Mouse (Mus musculus) c-Kit-negative CD71-positive TER-119-positive erythroid progenitor cells, embryonic 14.5 days (primary cell): ENCODE measurements around the gene Adtrp.

Experiments
- DNase-seq: peaks from one replicate; pipeline ENCODE4 v3.0.0-alpha.2; 2013; ENCODE audit warnings: low read depth, low spot score

Adtrp gene

GRCm38 (mm10) chr13:41779603-41780180 lies 67.8 kb downstream of the Adtrp start:
- DNase-seq: no peak

- no peak for DNase-seq
These were observed 73.6 kb downstream of the Adtrp start for GRCm38 (mm10) chr13:41773812-41774376.

- no peak for DNase-seq
These were observed 76.4 kb downstream of the Adtrp start for GRCm38 (mm10) chr13:41771061-41771460.

- no peak for DNase-seq
These were observed 79.5 kb downstream of the Adtrp start for GRCm38 (mm10) chr13:41767941-41768340.

- no peak for DNase-seq
These were observed 85.5 kb downstream of the Adtrp start for GRCm38 (mm10) chr13:41761986-41762385.

- no peak for DNase-seq
These were observed 87.0 kb downstream of the Adtrp start for GRCm38 (mm10) chr13:41760484-41760883.

GRCm38 (mm10) chr13:41758550-41759465 lies 88.7 kb downstream of the Adtrp start:
- DNase-seq: no peak

- no peak for DNase-seq
These were observed 94.4 kb downstream of the Adtrp start for GRCm38 (mm10) chr13:41753114-41753513.

GRCm38 (mm10) chr13:41750481-41750880 lies 97.0 kb downstream of the Adtrp start:
- no peak for DNase-seq

GRCm38 (mm10) chr13:41748866-41749265 lies 98.6 kb downstream of the Adtrp start:
- no peak for DNase-seq

- DNase-seq: no peak
These were observed 99.8 kb downstream of the Adtrp start for GRCm38 (mm10) chr13:41747691-41748090.

GRCm38 (mm10) chr13:41746971-41747615 lies 100.4 kb downstream of the Adtrp start:
- no peak for DNase-seq

- no peak for DNase-seq
These were observed 106.9 kb downstream of the Adtrp start for GRCm38 (mm10) chr13:41740456-41741085.

- no peak for DNase-seq
These were observed 109.7 kb downstream of the Adtrp start for GRCm38 (mm10) chr13:41737628-41738309.

GRCm38 (mm10) chr13:41729660-41730059 lies 117.8 kb downstream of the Adtrp start:
- DNase-seq: no peak

GRCm38 (mm10) chr13:41727803-41728202 lies 119.7 kb downstream of the Adtrp start:
- DNase-seq: no peak

- DNase-seq: no peak
These were observed 128.2 kb downstream of the Adtrp start for GRCm38 (mm10) chr13:41719331-41719730.

- DNase-seq: no peak
These were observed 129.4 kb downstream of the Adtrp start for GRCm38 (mm10) chr13:41718051-41718450.
